Mouse (Mus musculus): ENCODE data around the gene Lcp1. TPM values are rescaled to one million over a fixed set of nuclear protein-coding genes. Genes with fewer than 3 reads are reported as not detected.
A peak's percentile ranks its signal among the peaks of the same experiment; 100 is the strongest.
"Not testable (repeated sequence)": the region's sequence is repeated elsewhere in the genome, so short reads cannot be mapped to it uniquely, and the experiment has no call there.

Gene Lcp1
- total and polyA plus RNA-seq, 2 experiments, result 15.5 to 55.5 TPM

- WGBS, result 81% methylated on average over 10 of the region's 10 CpGs
- Histone ChIP-seq H3K36me3 (ENCODE audit: control insufficient read depth, insufficient read depth, low read length) (peaks cover 6% of the 10 kb centered on the region), H3K9ac (ENCODE audit: low read depth, low read length) (no peak overlapping the region), H3K27ac (replicated peaks; ENCODE audit: insufficient read depth, low read depth, low read length) (no peak overlapping the region), H3K79me2 (ENCODE audit: control insufficient read depth, insufficient read depth, low read length) (peaks cover 23% of the 10 kb centered on the region), H3K27me3 (ENCODE audit: control insufficient read depth, insufficient read depth, low read length) (no peaks in the 10 kb centered on the region), H3K4me1 (ENCODE audit: control insufficient read depth, insufficient read depth, low read length) (no peaks in the 10 kb centered on the region; the same call in 1 of the 2 replicates), H3K4me3 (ENCODE audit: insufficient read depth, low read depth, low read length) (no peak overlapping the region)
- no peak for TF ChIP-seq POLR2A (IDR thresholded peaks at IDR 0.05; ENCODE audit: extremely low read depth, insufficient read depth, low read length)
- TF ChIP-seq CTCF (IDR thresholded peaks at IDR 0.05; ENCODE audit: low read depth, low read length), result no peak
- DNase-seq (ENCODE audit: extremely low read depth, low read depth, low spot score), result no peak
Measured at GRCm38 (mm10) chr14:75138503-75138902, 7.6 kb downstream of the Lcp1 start.

- Histone ChIP-seq H3K27ac (replicated peaks; ENCODE audit: insufficient read depth, low read depth, low read length) (no peak overlapping the region), H3K36me3 (ENCODE audit: control insufficient read depth, insufficient read depth, low read length) (peaks cover 6% of the 10 kb centered on the region), H3K27me3 (ENCODE audit: control insufficient read depth, insufficient read depth, low read length) (no peaks in the 10 kb centered on the region), H3K79me2 (ENCODE audit: control insufficient read depth, insufficient read depth, low read length) (peaks cover 25% of the 10 kb centered on the region), H3K4me1 (ENCODE audit: control insufficient read depth, insufficient read depth, low read length) (no peaks in the 10 kb centered on the region; the same call in 1 of the 2 replicates), H3K4me3 (ENCODE audit: insufficient read depth, low read depth, low read length) (no peak overlapping the region), H3K9ac (ENCODE audit: low read depth, low read length) (no peak overlapping the region)
- no peak for DNase-seq (ENCODE audit: extremely low read depth, low read depth, low spot score)
- 93% methylated on average over 2 of the region's 2 CpGs for WGBS
- TF ChIP-seq POLR2A (IDR thresholded peaks at IDR 0.05; ENCODE audit: extremely low read depth, insufficient read depth, low read length) (no peak), CTCF (IDR thresholded peaks at IDR 0.05; ENCODE audit: low read depth, low read length) (no peak)
Measured at GRCm38 (mm10) chr14:75139225-75139624, 8.3 kb downstream of the Lcp1 start.

GRCm38 (mm10) chr14:75147706-75148105 is 16.8 kb downstream of the Lcp1 start:
- not testable (repeated sequence) for H3K4me3 ChIP-seq (ENCODE audit: insufficient read depth, low read depth, low read length); H3K4me1 ChIP-seq (ENCODE audit: control insufficient read depth, insufficient read depth, low read length); DNase-seq (ENCODE audit: extremely low read depth, low read depth, low spot score); H3K36me3 ChIP-seq (ENCODE audit: control insufficient read depth, insufficient read depth, low read length); H3K27me3 ChIP-seq (ENCODE audit: control insufficient read depth, insufficient read depth, low read length); H3K79me2 ChIP-seq (ENCODE audit: control insufficient read depth, insufficient read depth, low read length); H3K9ac ChIP-seq (ENCODE audit: low read depth, low read length); H3K27ac ChIP-seq (replicated peaks; ENCODE audit: insufficient read depth, low read depth, low read length)
- WGBS, result 92% methylated on average over 2 of the region's 2 CpGs

- Histone ChIP-seq H3K27me3 (ENCODE audit: control insufficient read depth, insufficient read depth, low read length) (no peaks in the 10 kb centered on the region), H3K79me2 (ENCODE audit: control insufficient read depth, insufficient read depth, low read length) (peaks cover 10% of the 10 kb centered on the region; the same call in 1 of the 2 replicates), H3K36me3 (ENCODE audit: control insufficient read depth, insufficient read depth, low read length) (no peaks in the 10 kb centered on the region), H3K4me1 (ENCODE audit: control insufficient read depth, insufficient read depth, low read length) (peaks cover 7% of the 10 kb centered on the region), H3K9ac (ENCODE audit: low read depth, low read length) (no peak overlapping the region), H3K4me3 (ENCODE audit: insufficient read depth, low read depth, low read length) (no peak overlapping the region), H3K27ac (replicated peaks; ENCODE audit: insufficient read depth, low read depth, low read length) (no peak overlapping the region)
- TF ChIP-seq CTCF (IDR thresholded peaks at IDR 0.05; ENCODE audit: low read depth, low read length) (no peak), POLR2A (IDR thresholded peaks at IDR 0.05; ENCODE audit: extremely low read depth, insufficient read depth, low read length) (no peak)
- no peak for DNase-seq (ENCODE audit: extremely low read depth, low read depth, low spot score)
- WGBS, result 76% methylated on average over 9 of the region's 9 CpGs
Measured at GRCm38 (mm10) chr14:75148229-75148628, 17.3 kb downstream of the Lcp1 start.

- H3K9ac ChIP-seq (ENCODE audit: low read depth, low read length), result no peak overlapping the region
- H3K79me2 ChIP-seq (ENCODE audit: control insufficient read depth, insufficient read depth, low read length), result peaks cover 7% of the 10 kb centered on the region; the same call in 1 of the 2 replicates
- 19% methylated on average over 2 of the region's 2 CpGs for WGBS
- TF ChIP-seq CTCF (IDR thresholded peaks at IDR 0.05; ENCODE audit: low read depth, low read length) (no peak), POLR2A (IDR thresholded peaks at IDR 0.05; ENCODE audit: extremely low read depth, insufficient read depth, low read length) (no peak)
- peaks cover 18% of the 10 kb centered on the region for H3K4me1 ChIP-seq (ENCODE audit: control insufficient read depth, insufficient read depth, low read length)
- H3K36me3 ChIP-seq (ENCODE audit: control insufficient read depth, insufficient read depth, low read length), result no peaks in the 10 kb centered on the region
- DNase-seq (ENCODE audit: extremely low read depth, low read depth, low spot score), result peak; percentile 95
- no peak overlapping the region for H3K4me3 ChIP-seq (ENCODE audit: insufficient read depth, low read depth, low read length)
- H3K27me3 ChIP-seq (ENCODE audit: control insufficient read depth, insufficient read depth, low read length), result no peaks in the 10 kb centered on the region
- H3K27ac ChIP-seq (replicated peaks; ENCODE audit: insufficient read depth, low read depth, low read length), result peak overlapping the region; percentile 96
Measured at GRCm38 (mm10) chr14:75150653-75151052, 19.8 kb downstream of the Lcp1 start.

DNA sequence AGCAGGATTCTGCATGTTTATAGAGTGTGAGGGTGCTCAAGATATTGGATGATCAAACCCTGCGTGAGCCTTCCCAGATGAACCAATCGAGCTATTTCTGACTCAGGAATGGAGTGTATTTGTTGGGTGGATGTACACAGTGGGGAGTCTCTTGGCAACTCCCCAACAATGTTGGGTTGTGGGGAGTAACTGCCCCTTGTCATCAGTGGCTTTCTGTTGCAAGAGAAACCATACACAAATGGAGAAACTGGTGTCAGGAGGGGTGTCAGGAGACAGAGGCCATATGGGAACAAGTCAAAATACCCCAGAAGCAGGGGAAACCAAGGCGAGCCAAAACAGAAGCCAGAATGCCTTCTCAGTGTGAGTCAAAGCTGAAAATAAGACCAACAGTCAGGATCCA is 20.2 kb downstream of the Lcp1 start:
- no peaks in the 10 kb centered on the region for H3K36me3 ChIP-seq (ENCODE audit: control insufficient read depth, insufficient read depth, low read length)
- 43% methylated on average over 3 of the region's 3 CpGs for WGBS
- no peak overlapping the region for H3K4me3 ChIP-seq (ENCODE audit: insufficient read depth, low read depth, low read length)
- no peak for DNase-seq (ENCODE audit: extremely low read depth, low read depth, low spot score)
- peak overlapping the region; percentile 96 for H3K27ac ChIP-seq (replicated peaks; ENCODE audit: insufficient read depth, low read depth, low read length)
- peaks cover 7% of the 10 kb centered on the region; the same call in 1 of the 2 replicates for H3K79me2 ChIP-seq (ENCODE audit: control insufficient read depth, insufficient read depth, low read length)
- H3K4me1 ChIP-seq (ENCODE audit: control insufficient read depth, insufficient read depth, low read length), result peaks cover 18% of the 10 kb centered on the region
- H3K27me3 ChIP-seq (ENCODE audit: control insufficient read depth, insufficient read depth, low read length), result no peaks in the 10 kb centered on the region
- no peak overlapping the region for H3K9ac ChIP-seq (ENCODE audit: low read depth, low read length)
- no peak for TF ChIP-seq CTCF (IDR thresholded peaks at IDR 0.05; ENCODE audit: low read depth, low read length)
- no peak for TF ChIP-seq POLR2A (IDR thresholded peaks at IDR 0.05; ENCODE audit: extremely low read depth, insufficient read depth, low read length)
